Mouse (Mus musculus): ENCODE measurements at regions not wholly inside any gene's neighbourhood (a gene's known extent, or its start where the extent isn't known, plus 50 kb on each side); places are given as distances from the start of the nearest gene placed in this dataset.

DNA sequence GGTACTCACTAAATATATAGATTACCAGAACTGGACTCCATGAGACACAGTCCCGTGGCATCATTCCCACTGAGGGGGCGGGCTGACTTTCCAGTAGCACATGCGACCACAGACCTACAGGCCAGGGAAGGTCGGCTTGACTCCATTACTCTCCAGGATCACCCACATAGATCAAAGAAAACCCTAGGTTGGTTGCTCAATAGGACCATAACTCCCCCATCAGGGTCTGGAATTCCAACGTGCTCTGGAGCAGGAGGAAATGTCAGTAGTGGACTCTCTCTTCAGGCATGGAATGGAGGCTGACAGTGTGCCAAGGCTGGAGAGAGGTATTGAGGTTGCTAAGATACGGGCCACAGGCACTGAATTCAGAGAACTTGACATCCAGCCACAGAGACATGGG, 482.0 kb upstream of the Tbx3 start:
- no peak for TF ChIP-seq CTCF (IDR thresholded peaks at IDR 0.05; ENCODE audit: low read depth)
- TF ChIP-seq EP300 (IDR thresholded peaks at IDR 0.05; ENCODE audit: low read depth): no peak
